In genomic region chr10:37260791-37261488, GRCm38 (mm10) we compare ENCODE assay signal across 8 mouse cellular contexts.
A peak's percentile ranks its signal among the peaks of the same experiment; 100 is the strongest.
DNase-seq lines count a peak whose midpoint lies in the region; ATAC-seq and TF ChIP-seq lines count a peak whose summit lies in the region.

No protein-coding gene starts in this region.

- no peak overlapping the region for H3K27ac ChIP-seq in kidney, adult 2 months (ENCODE audit: insufficient read depth, low read depth, low read length)
- no peak overlapping the region for H3K27ac ChIP-seq in forebrain, embryonic 14.5 days (ENCODE audit: low read depth, low read length)

- H3K36me3 ChIP-seq in kidney, adult 2 months (ENCODE audit: control insufficient read depth, insufficient read depth, low read length), result no peaks in the 10 kb centered on the region
- no peaks in the 10 kb centered on the region for H3K36me3 ChIP-seq in forebrain, embryonic 14.5 days (ENCODE audit: control insufficient read depth, insufficient read depth, low read length)

- H3K4me2 ChIP-seq in forebrain, embryonic 14.5 days (ENCODE audit: low read length), result no peak overlapping the region

- H3K9ac ChIP-seq in forebrain, embryonic 14.5 days (ENCODE audit: low read length), result no peak overlapping the region

- H3K4me3 ChIP-seq in kidney, adult 2 months (ENCODE audit: insufficient read depth, low read depth, low read length), result no peak overlapping the region
- H3K4me3 ChIP-seq in forebrain, embryonic 14.5 days (ENCODE audit: low read depth, low read length), result no peak overlapping the region

- no peak for ATAC-seq in forebrain, embryonic 14.5 days

- H3K27me3 ChIP-seq in kidney, adult 2 months (replicated peaks; ENCODE audit: control insufficient read depth, insufficient read depth, low read length), result no peaks in the 10 kb centered on the region
- H3K27me3 ChIP-seq in forebrain, embryonic 14.5 days (replicated peaks; ENCODE audit: control insufficient read depth, insufficient read depth, low read length), result no peaks in the 10 kb centered on the region

- no peaks in the 10 kb centered on the region for H3K4me1 ChIP-seq in kidney, adult 2 months (ENCODE audit: control insufficient read depth, insufficient read depth, low read length)
- no peaks in the 10 kb centered on the region for H3K4me1 ChIP-seq in forebrain, embryonic 14.5 days (ENCODE audit: control insufficient read depth, insufficient read depth, low read length)

- 70% methylated on average over 8 of the region's 8 CpGs for WGBS in kidney, adult 2 months
- WGBS in forebrain, embryonic 14.5 days, result 87% methylated on average over 8 of the region's 8 CpGs

- peak; percentile 35 for DNase-seq in kidney, adult 2 months
- no peak for DNase-seq in kidney, postnatal 14 days
- DNase-seq in MEL-GATA-1-ER (ENCODE audit: extremely low read depth, low read depth), result peak; percentile 51
- DNase-seq in heart, adult 9 months (ENCODE audit: low spot score in 2 of 2), result peak; percentile 49 to 68
- peak; percentile 53 to 55 for DNase-seq in lung, postnatal 4 days
- DNase-seq in cerebellum, postnatal 25 days, result no peak
- DNase-seq in yolk sac, embryonic 10.5 days (ENCODE audit: low spot score), result no peak
- no peak for DNase-seq in forebrain, embryonic 14.5 days (ENCODE audit: low spot score)

- peak; percentile 18; the same call in 1 of the 2 replicates for TF ChIP-seq CTCF in kidney, adult 2 months (conservative IDR thresholded peaks at IDR 0.05; ENCODE audit: insufficient read depth, insufficient read length, low read depth, low read length)

- no peaks in the 10 kb centered on the region for H3K9me3 ChIP-seq in forebrain, embryonic 14.5 days (replicated peaks; ENCODE audit: control insufficient read depth, low read length)

- TF ChIP-seq POLR2A in kidney, adult 2 months (IDR thresholded peaks at IDR 0.05; ENCODE audit: low read depth, low read length), result no peak

Comparison
In these comparisons a context has a peak if more than half of its experiments do, and no peak if none do; other contexts are left out.
1. DNase-seq: peak in kidney, adult 2 months (single experiment), MEL-GATA-1-ER (single experiment), heart, adult 9 months (2 of 2) and lung, postnatal 4 days (2 of 2); none in kidney, postnatal 14 days (single experiment), cerebellum, postnatal 25 days (0 of 2), yolk sac, embryonic 10.5 days (single experiment) and forebrain, embryonic 14.5 days (single experiment).